Mouse (Mus musculus) kidney, postnatal 36 days (tissue): ENCODE measurements around the gene Gm10644.

ENCODE experiments used
- DNase-seq, 2 experiments: peaks; one replicate each; pipeline ENCODE4 v3.0.0; 2021 to 2022; ENCODE audit warnings: mixed read lengths in 2 of 2

Gm10644 gene

DNA sequence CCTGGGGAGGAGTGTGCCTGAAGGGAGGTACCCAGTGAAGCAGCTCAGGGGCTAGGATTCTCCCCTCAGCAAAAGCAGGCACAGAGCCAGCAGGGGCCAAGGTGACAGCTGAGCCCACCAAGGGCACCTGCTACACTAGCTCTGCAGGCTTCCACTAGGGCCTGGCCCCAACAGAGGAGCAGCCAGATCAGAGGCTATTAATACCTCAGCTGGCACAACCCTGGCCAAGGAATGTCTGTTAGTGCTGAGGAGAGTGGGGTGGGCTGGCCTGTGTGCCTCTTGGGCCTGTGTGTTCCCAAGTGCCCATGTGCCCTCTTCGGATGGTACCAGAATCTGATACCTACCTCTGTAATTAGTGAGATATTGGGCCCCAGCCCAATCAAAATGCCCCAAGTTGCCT, 25.2 kb upstream of the Gm10644 start:
- no peak for DNase-seq

DNA sequence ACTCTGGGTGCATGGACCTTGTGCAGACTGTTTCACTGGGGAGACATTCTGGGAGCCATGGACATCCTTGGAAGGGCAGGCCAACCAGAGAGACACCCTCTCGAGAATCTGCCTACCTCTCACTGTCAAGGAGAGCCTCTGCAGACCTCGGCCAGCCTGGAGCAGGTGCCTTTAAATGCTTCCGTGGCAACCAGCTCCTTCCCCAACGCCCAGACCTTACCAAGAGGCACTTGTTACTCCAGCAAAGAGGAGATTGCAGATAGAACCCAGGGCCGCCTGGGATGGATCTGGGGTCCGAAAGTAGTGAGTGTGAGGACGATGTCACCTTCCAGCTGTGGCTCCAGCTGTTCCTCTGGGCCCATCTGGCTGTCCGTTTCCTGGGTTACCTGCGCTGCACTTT, 23.2 kb upstream of the Gm10644 start:
- DNase-seq = no peak

DNA sequence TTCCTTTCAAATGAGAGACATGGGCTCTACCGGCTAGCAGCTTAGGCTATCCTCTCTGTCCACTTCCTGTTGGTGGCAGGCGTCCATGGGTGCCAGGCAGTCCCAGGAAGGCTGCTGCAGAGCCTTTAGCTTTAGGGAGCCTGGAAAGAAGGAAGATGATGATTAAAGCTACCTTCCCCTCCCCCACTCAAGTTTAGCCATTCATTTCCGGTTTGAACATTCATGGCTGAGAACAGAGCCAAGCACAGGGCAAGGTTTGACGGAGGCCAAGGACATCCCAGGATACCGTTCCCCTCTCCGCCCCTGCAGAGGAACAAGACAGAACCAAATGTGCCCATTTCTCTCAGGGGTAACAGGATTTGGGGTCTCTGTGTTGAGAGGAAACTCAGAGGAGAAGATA, 22.6 kb upstream of the Gm10644 start:
- peak; percentile 46 to 48 for DNase-seq

DNA sequence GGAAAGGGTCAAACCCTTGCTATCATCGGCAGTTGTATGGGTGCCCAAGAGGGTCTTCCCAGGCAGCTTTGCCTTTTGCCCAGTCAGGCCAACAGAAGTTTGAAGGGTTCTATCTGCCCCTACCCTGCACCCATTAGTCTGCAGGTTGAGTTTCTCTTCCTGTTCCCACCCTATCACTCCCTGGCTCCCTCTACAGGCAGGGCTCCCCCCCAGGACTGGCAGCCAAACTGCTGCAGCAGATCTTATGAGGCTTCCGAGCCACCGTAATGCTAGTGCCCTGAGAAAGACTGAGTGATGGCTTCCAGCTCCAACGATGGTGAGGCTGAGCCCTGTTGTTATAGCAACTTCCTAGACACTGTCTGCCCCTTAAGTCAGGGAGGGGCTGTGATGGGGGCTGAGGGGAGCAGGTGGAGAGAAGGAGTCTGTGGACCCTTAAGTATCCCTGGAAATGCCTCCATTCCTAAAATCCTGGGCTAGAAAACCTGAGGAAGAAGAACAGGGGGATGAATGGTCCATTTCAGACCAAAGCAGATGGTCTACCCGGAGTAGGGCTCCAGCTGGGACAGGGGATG, 21.9 kb upstream of the Gm10644 start:
- DNase-seq = peak in 1 of 2 experiments; percentile 42

DNA sequence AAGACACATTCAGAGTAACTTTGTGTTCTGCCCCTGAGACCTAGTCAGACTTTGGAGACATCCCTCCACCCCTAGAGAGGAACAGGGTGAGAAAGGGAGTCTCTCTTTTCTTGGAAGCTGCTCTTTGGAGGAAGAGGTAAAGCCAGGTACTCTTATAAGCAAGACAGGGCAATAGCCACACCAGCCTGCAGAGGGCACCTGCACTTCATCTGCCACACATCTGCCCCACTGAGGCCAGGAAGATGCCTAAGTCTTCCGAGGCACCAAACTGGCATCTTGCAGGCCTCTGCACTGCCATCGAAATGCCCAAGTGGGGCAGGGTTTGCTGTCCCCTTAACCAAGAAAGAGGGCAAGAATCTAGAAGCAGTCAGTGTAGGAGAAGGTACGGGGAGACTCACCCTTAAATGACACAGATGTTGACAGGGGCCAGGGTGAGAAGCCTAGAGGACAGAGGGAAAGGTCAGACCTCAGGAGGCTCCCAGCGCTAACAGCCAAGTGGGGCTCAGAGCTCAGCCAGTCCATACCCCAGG, 21.2 kb upstream of the Gm10644 start:
- peak in 1 of 2 experiments; percentile 72 for DNase-seq

DNA sequence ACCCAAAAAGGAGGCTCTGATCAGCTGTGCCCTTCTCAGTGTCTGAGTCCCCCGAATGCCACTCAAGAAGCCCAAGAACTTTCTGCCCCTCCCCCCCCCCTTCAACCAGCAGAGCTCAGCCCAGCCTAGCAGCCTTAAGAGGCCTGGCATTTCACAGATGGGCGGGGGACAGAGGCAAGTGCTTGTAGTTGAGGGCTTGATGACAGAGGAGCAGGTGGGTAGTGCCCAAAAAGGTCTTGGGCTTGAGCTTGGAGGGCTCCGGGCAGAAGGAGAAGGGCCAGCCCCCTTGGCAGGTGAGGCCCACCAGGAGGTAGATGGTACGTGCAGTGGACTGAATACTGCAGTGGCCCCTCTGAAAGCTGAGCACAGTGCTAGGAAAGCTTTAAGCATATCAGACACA, 19.5 kb upstream of the Gm10644 start:
- DNase-seq = no peak

DNA sequence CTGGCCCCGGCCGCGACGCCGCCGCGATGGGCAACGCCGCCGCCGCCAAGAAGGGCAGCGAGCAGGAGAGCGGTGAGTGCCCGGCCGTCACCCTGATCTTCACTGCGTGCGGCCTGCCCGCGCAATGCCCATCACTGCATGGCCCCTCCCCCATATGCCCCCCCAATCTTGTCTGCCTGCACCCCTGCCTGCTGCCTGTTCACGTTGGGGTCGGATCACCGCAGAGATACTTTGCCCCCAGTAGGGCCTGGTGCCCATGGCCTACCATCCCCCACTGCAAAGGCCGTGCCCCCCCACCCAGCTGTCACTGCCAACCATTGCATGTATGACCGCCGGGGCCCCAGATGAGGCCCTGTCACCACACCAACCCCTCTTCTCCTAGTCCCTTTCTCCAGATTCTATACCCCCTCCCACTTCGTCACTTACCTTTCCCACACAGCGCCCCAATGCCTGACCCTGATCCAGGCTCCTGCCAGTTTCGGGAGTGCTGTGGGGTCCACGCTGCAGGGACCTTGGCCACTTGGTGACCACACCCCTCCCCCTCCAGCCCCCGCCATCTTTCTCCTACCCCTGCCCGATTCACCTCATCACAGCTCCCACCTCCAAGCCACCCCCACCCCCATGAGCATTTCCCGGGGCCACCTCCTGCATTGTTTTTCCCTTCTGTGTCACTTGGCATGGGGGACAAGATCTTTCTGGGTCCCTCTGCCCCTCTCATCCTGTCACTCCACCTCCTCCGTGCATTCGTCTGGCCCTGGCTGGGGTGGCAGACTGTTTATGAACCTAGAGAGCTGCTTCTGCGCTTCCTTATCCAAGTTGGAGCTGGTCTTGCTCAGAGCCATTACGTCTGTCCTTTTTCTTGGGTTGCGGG, 18.4 kb upstream of the Gm10644 start:
- peak in 1 of 2 experiments; percentile 38 for DNase-seq

DNA sequence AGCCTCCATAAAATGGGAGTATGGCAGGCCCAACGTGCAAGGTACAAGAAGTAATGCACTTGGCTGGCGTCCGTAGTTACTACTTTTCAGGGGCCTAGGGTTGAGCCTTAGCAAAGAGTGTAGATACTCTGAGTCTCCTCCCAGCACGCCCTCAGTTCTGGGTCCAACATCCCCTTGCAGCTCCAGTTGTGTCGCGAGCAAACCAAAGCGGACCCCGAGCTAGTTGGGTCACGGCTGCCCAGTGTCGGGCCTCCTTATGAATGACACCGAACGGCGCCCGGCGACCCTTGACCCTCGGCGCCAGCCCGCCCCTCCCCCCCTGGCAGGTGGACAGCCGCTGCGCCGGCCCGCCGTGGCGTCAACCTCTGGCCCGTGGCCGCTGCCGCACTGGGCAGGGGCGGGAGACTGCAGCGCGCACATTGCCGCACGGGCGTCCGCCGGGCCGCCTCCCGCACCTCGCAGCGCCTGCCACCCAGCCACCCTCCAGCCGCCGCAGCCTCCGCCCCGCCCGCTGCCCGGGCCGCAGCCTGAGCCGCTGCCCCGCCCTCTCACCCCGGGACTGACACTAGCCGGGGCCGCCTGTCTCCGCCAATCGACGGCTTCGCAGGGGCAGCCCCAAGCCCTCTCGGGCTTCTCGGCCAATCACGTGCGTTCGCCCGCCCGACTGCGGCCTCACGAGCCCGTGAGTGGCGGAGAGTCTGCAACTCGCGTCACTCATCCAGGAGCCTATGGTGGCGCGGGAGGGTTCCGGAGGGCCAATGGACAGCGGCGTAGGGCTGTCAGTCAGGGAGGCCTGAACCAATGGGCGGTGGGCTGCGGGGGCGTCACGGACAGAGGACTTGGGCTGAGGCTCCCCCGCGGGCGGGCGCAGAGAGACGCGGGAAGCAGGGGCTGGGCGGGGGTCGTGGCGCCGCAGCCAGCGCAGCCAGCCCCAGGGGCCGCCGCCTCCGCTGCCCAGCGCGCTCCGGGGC, 17.4 kb upstream of the Gm10644 start, which contains the start of gene Prkaca:
TSS of gene Prkaca (plus strand) at position 844 of the 971 bp plus-strand sequence.
- peak; percentile 98 to 99 for DNase-seq

DNA sequence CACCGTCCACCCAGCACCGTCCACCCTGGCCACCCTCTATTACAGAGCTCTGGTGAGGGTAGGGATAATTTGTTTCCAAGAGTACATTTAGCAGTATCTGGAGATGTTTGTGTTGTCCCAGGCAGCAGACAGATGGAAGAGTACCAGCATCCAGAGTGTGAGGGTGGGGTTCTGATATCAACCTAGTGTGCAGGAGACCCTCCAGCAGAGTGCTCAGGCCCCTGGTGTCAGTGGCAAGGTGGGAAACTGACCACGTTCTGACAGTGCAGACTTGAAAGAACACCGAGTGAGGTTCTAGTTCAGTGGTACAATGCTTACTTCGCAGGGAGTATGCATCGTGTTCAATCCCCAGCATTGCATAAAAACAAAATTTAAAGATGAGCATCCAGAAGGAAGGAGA, 16.7 kb upstream of the Gm10644 start:
- DNase-seq = no peak

DNA sequence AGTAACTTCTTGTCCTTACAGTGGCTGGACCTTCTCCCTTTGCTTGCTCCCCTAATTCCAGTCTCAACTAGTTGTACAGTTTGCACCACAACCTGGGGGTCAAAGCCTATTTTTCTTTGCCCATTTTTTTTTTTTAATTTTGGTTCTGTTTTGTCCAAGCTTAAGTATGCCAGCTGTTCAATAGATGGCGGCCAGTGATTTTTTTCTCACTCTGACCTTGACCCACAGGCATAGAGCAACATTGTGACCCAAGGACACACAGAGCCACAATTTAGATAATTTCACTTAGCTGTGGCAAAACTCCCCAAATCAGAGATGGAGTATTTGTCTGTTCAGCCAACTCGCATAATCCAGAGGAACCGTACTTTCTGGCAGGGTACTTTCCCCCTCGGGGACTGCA, 16.1 kb upstream of the Gm10644 start:
- DNase-seq = no peak

DNA sequence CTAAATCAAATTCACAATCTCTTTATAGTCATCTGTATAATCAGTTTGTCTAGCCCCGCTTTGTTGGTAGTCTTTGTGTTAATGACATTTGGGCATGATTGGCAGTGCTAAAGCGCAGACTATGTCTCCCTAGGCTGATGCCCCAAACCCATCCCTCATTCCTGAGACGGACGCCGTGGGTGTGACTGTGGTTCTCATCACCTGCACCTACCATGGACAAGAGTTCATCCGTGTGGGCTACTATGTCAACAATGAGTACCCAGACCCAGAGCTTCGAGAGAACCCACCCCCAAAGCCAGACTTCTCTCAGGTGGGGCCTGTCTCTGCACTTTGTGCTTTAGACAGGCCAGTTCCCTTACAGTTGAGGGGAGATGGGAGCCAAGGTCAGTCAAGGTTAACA, 12.7 kb upstream of the Gm10644 start:
- no peak for DNase-seq

DNA sequence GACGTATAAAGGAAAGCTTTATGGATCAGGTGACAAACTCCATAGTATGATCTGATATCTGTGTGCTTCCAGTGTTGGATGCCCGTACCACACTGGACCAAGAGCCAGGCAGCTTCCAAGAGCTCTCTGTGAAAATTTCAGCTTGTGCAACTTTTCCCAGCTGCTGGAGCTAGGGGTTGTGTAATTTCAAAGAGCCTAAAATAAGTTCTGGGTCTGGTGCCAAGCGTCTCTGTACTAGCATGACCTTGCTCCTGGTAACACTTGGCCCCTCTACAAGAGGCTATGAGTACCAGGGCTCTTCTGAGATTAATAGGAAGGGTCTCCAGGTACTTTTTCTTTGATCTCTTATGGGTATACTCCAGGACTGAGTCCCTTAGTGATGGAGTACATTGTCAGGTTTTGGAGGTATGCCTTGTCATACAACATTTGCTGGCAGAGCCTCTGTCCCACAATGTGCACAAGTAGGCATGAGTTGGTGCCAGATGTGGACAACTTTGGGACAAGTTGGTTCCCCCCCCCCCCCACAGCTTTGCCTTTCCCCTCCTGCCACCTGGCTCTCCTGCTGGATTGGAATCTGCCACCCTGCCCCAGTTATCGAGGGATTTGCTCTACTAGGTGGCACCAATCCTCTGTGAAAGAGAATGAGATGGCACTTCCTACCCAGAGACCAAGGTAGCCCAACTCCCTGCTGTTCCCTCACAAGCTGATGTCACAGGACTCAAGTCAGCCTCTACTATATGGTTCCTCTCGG, 9.2 kb upstream of the Gm10644 start:
- DNase-seq = no peak

DNA sequence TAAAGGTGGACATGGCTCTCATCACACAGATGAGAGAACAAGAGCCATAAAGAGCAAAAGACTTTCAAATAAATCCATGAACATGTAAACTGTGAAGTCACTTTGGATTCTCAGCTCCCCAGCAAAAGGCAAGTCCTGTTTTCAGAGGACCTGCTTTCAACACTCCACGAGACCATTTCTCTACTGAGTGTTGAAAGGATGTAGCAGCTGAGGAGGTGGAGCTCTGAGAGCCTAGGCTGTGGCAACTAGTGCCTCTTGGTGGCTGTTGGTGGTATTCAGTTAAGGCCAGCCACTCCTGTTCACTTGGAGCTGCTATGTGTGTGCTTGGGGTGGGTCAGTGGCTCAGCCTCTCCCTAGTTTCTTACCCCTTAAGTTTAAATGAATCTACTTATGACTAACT, 1.8 kb upstream of the Gm10644 start:
- DNase-seq = no peak

DNA sequence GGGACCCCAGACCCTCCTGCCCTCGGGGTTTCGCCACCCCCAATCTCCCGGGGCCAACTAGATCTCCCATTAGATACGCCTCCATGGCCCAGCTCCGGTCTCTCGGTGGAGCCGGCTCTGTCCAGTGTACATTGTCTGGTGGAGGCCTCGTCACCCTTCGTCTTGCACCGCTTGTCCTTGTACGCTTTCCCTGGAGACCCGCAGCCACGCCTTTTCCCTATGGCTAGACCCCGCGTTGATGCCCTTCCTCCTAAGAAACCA, 883 bp upstream of the Gm10644 start:
- DNase-seq = no peak

DNA sequence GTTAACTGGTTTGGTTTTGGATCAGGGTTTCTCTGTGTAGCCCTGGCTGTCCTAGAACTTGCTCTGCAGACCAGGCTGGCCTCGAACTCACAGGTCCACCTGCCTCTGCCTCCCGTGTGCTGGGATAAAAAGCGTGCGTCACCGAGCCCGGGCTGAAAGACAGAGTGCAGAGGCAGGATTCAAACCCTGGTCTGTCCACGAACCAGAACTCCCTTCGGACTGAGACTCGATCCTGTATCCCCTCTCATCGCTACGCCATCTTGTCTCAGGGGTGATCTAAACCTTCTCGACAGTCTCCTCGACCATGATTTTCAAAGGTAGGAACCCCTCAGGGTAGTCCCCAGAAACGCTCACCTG, 278 bp downstream of the Gm10644 start:
- no peak for DNase-seq

DNA sequence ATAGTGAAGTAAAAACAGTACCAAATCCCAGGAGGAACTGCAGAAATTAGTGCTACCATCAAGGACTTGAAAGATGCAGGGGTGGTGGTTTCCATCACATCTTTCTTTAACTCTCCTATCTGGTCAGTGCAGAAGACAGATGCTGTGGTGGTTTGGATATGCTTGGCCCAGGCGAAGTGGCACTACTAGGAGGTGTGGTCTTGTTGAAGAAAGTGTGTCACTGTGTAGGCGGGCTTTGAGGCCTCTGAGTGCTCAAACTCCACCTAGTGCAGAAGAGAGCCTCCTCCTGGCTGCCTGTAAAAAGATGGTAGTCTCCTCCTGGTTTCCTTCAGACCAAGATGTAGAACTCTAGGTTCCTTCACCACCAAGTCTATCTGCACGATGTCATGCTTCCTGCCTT, 9.5 kb downstream of the Gm10644 start:
- no peak for DNase-seq

DNA sequence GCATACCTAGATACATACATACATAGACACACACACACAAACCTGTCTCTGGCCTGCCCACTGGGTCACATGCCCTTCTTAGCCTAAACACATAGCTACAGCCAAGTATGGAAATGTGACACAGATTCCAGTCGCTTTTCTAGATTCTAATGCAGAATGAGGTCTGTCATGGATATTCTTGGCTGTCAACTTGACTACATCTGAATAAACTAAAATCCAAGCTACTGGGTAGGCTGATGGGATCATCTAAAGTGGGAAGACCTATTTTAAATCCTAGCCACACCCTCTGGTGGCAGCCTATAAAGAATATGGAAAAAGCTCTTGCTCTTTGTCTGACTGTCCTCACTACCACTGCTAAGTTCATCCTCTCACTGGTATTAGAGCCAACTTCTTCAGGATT, 12.6 kb downstream of the Gm10644 start:
- DNase-seq = no peak

DNA sequence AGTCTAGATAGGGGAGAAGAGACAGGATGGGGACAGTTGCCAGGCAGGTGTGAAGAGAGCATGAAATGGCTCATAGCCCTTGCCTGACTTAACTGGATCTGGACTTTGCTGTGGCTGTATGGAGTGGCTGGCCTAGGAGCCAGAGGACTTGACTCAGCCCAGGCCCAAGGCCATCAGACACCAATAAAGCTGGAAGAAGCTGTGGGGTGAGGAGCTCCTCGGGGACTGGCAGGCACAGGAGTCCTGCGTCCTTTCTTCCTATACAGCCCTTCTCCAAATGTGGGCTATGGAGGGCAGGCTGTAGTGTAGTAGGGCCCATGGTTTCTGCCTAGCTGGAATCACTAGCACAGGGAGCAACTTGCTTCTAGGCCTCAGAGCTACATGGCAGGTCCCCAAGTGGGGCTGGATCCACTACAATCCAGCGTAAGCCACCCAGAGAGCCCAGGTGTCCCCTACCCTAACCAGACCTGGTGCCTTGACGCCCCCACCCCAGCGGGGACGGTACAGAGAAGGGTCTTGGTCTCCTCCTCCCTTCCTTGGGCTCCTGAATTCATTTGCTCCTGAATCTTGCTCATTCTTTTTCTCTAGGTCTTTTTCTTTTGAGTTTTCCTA, 13.8 kb downstream of the Gm10644 start:
- no peak for DNase-seq

DNA sequence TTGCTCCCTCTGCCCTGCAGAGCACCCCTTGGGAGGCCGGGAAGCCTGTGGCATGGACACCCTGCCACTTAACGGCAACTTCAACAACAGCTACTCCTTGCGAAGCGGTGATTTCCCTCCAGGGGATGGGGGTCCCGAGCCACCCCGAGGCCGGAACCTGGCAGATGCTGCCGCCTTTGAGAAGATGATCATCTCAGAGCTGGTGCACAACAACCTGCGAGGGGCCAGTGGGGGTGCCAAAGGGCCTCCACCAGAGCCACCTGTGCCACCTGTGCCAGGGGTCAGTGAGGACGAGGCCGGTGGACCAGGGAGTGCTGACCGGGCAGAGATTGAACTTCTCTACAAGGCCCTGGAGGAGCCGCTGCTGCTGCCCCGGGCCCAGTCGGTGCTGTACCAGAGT, 16.7 kb downstream of the Gm10644 start:
- DNase-seq = no peak

DNA sequence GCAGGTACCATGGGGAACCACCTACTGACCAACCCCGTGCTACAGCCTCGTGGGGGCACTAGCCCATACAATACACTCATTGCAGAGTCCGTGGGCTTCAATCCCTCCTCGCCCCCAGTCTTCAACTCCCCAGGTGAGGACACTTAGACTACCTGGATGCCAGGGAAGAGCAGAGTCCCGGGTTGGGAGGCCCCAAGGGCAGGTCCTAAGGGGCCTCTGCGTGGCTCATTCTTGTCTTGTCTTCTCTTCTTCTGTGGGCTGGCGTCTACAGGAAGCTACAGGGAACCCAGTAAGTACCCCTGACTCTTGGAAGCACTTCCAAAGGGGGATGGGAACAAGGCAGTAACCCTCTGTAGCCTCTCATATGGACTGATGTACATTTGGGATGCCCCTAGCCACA, 17.4 kb downstream of the Gm10644 start:
- DNase-seq = no peak

DNA sequence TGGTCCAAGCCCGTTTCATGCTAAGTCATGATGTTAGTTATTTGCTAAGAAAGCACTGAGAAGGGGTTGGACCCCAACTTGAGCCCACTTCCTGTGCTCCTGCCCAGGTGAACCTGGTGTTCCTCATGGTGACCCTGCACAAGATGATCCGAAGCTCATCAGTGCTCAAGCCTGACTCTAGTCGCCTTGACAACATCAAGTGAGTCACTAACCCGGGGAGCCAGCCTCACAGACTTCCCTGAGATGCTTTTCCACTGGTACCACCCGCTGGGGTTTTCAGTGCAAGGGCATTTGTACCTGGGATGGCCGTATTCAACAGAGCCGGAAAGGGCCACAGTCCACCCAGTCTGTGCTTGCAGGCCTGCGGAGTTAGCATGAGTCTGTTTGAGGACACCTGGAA, 19.6 kb downstream of the Gm10644 start:
- no peak for DNase-seq

DNA sequence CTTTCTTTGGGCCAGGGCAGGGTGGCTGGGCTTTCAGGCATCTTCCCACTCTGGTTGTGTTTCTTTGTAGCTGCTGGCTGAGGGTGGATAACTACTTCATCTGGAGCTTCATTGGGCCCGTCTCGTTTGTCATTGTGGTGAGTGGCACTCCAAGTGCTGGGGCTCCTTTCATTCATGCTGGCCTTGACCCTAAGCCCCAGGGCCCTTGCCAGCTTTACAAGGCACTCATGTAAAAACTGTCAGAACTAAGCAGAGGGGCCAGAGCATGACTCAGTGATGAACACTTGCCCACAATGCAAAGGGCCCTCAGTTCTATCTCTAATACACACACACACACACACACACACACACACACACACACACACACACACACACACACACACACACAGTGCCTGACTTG, 20.0 kb downstream of the Gm10644 start:
- no peak for DNase-seq
